Mouse (Mus musculus) liver, embryonic 16.5 days (tissue): ENCODE measurements around the gene Mrpl35. TPM values are rescaled to one million over a fixed set of nuclear protein-coding genes. Genes with fewer than 3 reads are reported as not detected.
A peak's percentile ranks its signal among the peaks of the same experiment; 100 is the strongest.

Experiments
- ATAC-seq: fragments of 200-750 bp; cut with Nextera tagmentation; 2 replicates; pipeline ENCODE4 v1.8.0; 2017; ENCODE audit warnings: low read depth, mild to moderate bottlenecking, moderate number of reproducible peaks, moderate library complexity
- H3K27ac ChIP-seq: fragments of 300-500 bp; sonication (generic); 2 replicates; pipeline ENCODE4 v1.5.1; 2014; ENCODE audit warnings: mild to moderate bottlenecking, low read length
- H3K27me3 ChIP-seq: fragments of 300-500 bp; sonication (generic); 2 replicates; pipeline ENCODE4 v1.6.1; 2014; ENCODE audit warnings: low read depth, low read length, mixed read lengths; ENCODE audit not compliant: control insufficient read depth, insufficient read depth
- H3K36me3 ChIP-seq: fragments of 300-500 bp; sonication (generic); 2 replicates; pipeline ENCODE4 v1.6.1; 2014; ENCODE audit warnings: mild to moderate bottlenecking; ENCODE audit not compliant: control insufficient read depth, insufficient read depth
- H3K4me1 ChIP-seq: fragments of 300-500 bp; sonication (generic); 2 replicates; pipeline ENCODE4 v1.6.1; 2014; ENCODE audit warnings: low read depth, low read length, mixed read lengths; ENCODE audit not compliant: control insufficient read depth
- H3K4me2 ChIP-seq: fragments of 300-500 bp; sonication (generic); 2 replicates; pipeline ENCODE4 v1.6.1; 2014; ENCODE audit warnings: low read depth, low read length, mixed read lengths
- H3K4me3 ChIP-seq: fragments of 300-500 bp; sonication (generic); 2 replicates; pipeline ENCODE4 v1.5.1; 2014; ENCODE audit warnings: low read depth, mild to moderate bottlenecking, low read length
- H3K9ac ChIP-seq: fragments of 300-500 bp; sonication (generic); 2 replicates; pipeline ENCODE4 v1.6.1; 2014; ENCODE audit warnings: low read depth, low read length
- H3K9me3 ChIP-seq: fragments of 300-500 bp; sonication (generic); replicated peaks from 2 replicates; pipeline ENCODE4 v1.6.1; 2016; ENCODE audit warnings: low read length; ENCODE audit not compliant: control insufficient read depth
- WGBS: fragments of 180-500 bp; shearing (Covaris S2); extraction: QIAGEN DNeasy Blood & Tissue Kit; methylation state at CpG from one replicate; pipeline ENCODE4 v1.1.7; 2014; ENCODE audit not compliant: insufficient replicate concordance; 5-methylcytosine and 5-hydroxymethylcytosine counted together
- polyA plus RNA-seq: library from polyadenylated mRNA; unstranded; fragments of >200 nt; fragmentation: Nextera tagmentation; extraction: Ambion mirVana; gene quantifications from 2 replicates; pipeline ENCODE4 v1.2.1, GENCODE M21; 2015

The Mrpl35 gene
- polyA plus RNA-seq, 1 experiment from 2014 or later: 51.1 TPM

DNA sequence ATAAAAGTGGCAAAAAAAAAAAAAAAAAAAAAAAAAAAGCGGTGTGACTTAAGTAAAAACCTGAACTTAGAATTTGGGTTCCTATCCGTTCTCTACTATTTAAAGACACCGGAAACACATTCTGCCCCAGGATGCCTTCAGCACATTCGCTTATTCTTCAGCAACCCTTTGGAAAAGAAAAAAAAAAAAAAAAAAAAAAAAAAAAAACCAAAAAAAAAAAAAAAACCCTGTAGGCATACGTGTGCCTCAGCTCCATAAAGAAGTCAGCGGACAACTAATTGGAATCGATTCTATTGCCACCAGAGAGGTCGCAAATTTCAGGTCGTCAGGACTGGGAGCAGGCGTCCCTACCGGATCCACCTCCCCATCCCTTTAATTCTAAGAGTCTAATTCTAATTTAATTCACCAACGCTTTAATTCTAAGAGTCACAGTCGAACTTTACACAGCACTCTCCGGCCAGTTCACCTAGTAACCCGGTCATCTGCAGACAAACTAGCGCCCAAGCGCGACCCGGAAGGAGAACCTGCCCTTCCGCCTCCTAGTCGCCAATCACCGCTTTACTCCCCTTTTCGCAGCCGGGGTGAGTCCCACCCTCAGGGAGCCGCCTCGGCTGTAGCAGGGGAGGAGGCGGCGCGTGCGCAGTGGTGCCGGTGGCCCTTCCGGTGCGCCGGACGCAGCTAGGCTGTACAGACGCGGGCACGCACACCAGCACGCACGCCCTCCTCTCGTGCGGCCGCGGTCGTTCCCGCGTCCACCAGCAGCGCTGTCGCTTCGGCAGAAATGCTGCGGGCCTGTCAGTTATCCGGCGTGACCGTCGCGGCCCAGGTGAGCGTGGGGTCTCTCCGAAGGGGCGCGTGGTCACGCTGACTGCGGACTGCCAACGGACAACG lies 4.2 kb upstream of the Mrpl35 start, which contains the start of gene Immt:
Gene Immt, plus strand, starts transcription at position 642 of the 891 bp plus-strand sequence.
- Histone ChIP-seq H3K9ac (peak within 1 kb of the TSS; percentile 94), H3K27ac (peak within 1 kb of the TSS; percentile 96), H3K4me1 (peaks cover 17% of the 10 kb centered on the region), H3K9me3 (no peaks in the 10 kb centered on the region), H3K4me2 (peak within 1 kb of the TSS; percentile 86), H3K36me3 (0 out of 2 replicates have a peak, but pooled peaks cover 2% of the 10 kb centered on the region), H3K4me3 (peak within 1 kb of the TSS; percentile 97), H3K27me3 (no peaks in the 10 kb centered on the region; the same call in 1 of the 2 replicates)
- peak; percentile 97 for ATAC-seq
- under 1% methylated on average over 64 of the region's 64 CpGs for WGBS

DNA sequence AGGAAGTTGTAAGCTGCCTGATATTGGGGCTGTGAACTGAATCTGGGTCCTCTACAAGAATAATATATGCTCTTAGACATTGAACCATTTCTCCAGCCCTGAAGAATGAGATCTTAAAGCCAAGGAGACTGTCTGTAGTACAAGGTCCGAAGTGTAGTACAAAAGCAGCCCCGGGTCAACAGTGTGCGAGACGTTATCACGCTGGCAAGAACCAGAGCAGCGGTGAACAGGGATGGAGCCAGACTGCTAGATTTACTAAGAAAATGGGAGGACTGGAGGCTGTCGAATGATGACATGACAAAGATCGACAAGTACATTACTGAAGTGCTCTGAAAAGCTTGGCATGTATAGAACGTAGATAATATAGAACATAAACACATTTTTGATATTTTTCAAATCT lies 3.0 kb upstream of the Mrpl35 start:
- H3K9ac ChIP-seq: no peak overlapping the region

DNA sequence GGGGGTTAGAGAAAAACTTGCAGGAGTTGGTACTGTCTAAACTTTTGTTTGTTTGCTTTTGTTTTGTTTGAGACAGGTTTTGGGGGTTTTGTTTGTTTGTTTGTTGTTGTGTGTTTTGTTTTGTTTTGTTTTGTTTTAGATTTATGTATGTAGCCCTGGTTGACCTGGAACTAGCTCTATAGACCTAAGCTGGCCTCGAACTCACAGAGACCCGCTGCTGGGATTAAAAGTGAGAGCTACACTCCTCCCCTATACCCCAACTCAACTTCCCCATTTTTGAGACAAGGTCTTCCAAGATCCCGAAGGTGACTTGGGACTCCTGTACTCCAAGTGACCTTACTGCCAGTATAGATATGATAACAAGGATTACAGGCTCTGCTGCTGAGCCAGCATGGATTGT lies 2.8 kb downstream of the Mrpl35 start:
- Histone ChIP-seq H3K27ac (no peak overlapping the region), H3K4me3 (peak overlapping the region; percentile 88), H3K9me3 (no peaks in the 10 kb centered on the region), H3K4me1 (peaks cover 25% of the 10 kb centered on the region), H3K9ac (peak overlapping the region; percentile 46), H3K27me3 (no peaks in the 10 kb centered on the region; the same call in 1 of the 2 replicates), H3K4me2 (peak overlapping the region; percentile 81), H3K36me3 (no peaks in the 10 kb centered on the region)
- 5% methylated on average over 3 of the region's 3 CpGs for WGBS
- no peak for ATAC-seq

More for the DNA sequence above, 3.0 kb upstream of the Mrpl35 start:
- no peaks in the 10 kb centered on the region for H3K9me3 ChIP-seq
- H3K4me2 ChIP-seq: peak overlapping the region; percentile 86
- H3K27me3 ChIP-seq: no peaks in the 10 kb centered on the region; the same call in 1 of the 2 replicates
- H3K4me1 ChIP-seq: peaks cover 17% of the 10 kb centered on the region
- H3K36me3 ChIP-seq: 0 out of 2 replicates have a peak, but pooled peaks cover under 1% of the 10 kb centered on the region
- ATAC-seq: no peak
- no peak overlapping the region for H3K27ac ChIP-seq
- 82% methylated on average over 9 of the region's 9 CpGs for WGBS
- no peak overlapping the region for H3K4me3 ChIP-seq

DNA sequence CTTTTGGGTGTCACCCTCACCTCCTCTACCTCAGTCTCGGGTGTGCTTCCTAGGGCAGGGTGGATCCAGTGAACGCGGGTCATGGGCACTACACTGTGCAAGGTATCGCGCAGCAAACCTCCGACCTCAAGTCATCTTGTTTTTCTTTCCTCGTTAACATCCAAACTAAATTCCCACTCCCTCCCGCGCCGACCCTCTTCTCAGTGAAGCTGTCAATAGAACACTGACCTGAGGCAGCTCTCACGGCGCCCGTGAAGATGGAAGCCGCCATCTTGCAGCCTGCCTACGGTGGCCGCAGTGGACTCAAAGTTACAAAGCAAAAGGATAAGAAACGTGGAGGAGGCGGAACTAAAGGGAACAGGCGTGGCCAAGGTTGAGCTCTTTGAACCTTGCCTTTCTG lies 3.3 kb downstream of the Mrpl35 start:
- Histone ChIP-seq H3K9ac (peak overlapping the region; percentile 71), H3K27ac (peak overlapping the region; percentile 74), H3K9me3 (no peaks in the 10 kb centered on the region), H3K4me2 (peak overlapping the region; percentile 81), H3K36me3 (peaks cover 1% of the 10 kb centered on the region; the same call in 1 of the 2 replicates), H3K4me3 (peak overlapping the region; percentile 88), H3K4me1 (peaks cover 25% of the 10 kb centered on the region), H3K27me3 (no peaks in the 10 kb centered on the region; the same call in 1 of the 2 replicates)
- under 1% methylated on average over 19 of the region's 19 CpGs for WGBS
- peak; percentile 91 for ATAC-seq

DNA sequence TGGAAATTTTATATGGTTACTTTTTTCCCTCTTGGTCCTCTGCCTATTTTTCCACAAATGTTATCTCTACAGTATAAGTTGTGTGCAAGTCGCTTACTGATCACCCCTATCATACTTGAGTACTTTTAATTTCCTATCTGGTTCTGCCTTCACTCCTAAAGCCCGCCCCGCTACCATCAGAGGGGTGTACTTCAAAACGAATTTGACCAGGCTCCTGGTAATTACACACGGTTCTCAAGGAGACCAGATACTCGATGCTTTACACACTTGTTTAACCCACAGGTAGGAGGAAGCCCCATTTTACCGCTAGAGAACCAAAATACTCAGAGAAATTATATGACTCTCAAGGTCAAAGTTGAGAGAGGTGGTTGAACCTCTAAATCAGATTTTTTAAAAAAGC lies 3.7 kb downstream of the Mrpl35 start:
- under 1% methylated on average over 7 of the region's 7 CpGs for WGBS
- Histone ChIP-seq H3K27me3 (no peaks in the 10 kb centered on the region; the same call in 1 of the 2 replicates), H3K9me3 (no peaks in the 10 kb centered on the region), H3K4me3 (peak overlapping the region; percentile 88), H3K4me1 (peaks cover 25% of the 10 kb centered on the region), H3K9ac (peak overlapping the region; percentile 71), H3K36me3 (peaks cover 5% of the 10 kb centered on the region), H3K27ac (peak overlapping the region; percentile 74), H3K4me2 (peak overlapping the region; percentile 81)
- peak; percentile 50 for ATAC-seq

DNA sequence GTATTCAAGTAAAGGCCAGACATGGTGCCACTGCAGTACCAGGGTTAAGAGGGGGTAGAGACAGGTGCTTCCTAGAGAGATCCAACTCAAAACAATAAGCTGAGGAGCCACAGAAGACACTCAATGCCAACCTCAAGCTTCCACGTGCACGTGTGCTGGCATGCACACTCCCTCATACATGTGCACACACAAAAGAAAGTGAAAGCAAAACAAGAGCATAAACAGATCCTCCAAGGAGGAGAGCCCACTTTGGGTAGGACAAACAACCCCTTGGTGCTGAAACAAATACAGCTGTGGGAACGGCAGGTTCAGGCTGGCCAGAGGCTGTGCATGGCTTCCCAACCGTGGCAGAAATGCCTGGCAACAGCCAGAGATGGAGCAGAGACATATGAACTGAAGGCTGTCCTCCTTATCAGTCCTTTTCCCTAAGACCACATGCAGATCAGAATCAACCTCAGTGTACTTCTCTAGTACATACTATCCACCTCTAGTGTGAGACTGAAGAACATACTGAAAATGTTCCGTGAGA lies 6.9 kb downstream of the Mrpl35 start:
- ATAC-seq: no peak
- 0 out of 2 replicates have a peak overlapping the region, but pooled peaks have one; percentile 7 for H3K4me2 ChIP-seq
- H3K4me1 ChIP-seq: peaks cover 27% of the 10 kb centered on the region
- no peak overlapping the region for H3K4me3 ChIP-seq
- peaks cover 29% of the 10 kb centered on the region for H3K36me3 ChIP-seq
- no peaks in the 10 kb centered on the region for H3K27me3 ChIP-seq
- H3K9ac ChIP-seq: no peak overlapping the region
- H3K27ac ChIP-seq: no peak overlapping the region
- WGBS: 68% methylated on average over 5 of the region's 5 CpGs
- H3K9me3 ChIP-seq: no peaks in the 10 kb centered on the region

DNA sequence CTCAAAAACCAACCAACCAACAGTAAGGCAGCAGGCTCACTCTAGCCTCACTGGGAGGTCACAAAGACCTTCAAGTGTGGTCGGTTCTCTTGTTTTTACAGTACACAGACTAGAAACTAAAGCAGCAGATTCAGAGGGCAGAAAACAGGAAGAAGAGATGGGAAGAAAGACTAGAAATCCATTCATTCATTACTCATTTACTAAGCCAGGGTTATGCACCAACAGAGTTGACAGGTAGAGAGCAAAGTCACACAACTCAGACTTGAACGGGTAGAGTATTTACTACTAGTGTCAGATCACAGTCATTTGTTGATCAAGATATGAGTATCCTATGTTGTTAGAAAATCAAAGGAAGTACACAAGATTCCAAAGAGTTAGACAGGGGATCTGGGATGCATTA lies 13.9 kb downstream of the Mrpl35 start:
- H3K4me1 ChIP-seq: peaks cover 3% of the 10 kb centered on the region
- no peaks in the 10 kb centered on the region for H3K27me3 ChIP-seq
- H3K9ac ChIP-seq: no peak overlapping the region
- no peaks in the 10 kb centered on the region for H3K9me3 ChIP-seq
- no peak overlapping the region; the same call in 1 of the 2 replicates for H3K27ac ChIP-seq
- 36% methylated on average over 2 of the region's 2 CpGs for WGBS
- no peak overlapping the region for H3K4me2 ChIP-seq
- peaks cover 25% of the 10 kb centered on the region for H3K36me3 ChIP-seq
- ATAC-seq: peak; percentile 72
- H3K4me3 ChIP-seq: no peak overlapping the region

DNA sequence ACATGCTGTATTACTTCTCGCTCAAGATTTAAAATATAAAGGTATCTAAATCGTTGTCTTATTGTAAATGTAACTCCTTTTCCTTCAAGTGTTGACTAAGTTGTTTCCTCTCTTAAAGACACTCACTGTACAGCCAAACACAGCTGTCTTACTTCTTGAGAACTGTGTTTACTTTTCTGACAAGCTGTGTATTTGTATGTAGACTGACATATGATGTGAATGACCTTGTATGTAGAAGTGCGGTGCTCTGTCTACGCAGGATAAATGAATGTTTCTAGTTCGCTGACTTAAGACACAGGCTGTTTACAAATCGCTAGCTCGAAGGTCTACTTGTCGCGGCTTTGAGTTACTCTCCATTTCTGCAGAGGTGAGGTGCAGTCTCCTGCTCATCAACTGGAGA lies 16.9 kb downstream of the Mrpl35 start:
- Histone ChIP-seq H3K4me1 (no peaks in the 10 kb centered on the region; the same call in 1 of the 2 replicates), H3K36me3 (peaks cover 4% of the 10 kb centered on the region; the same call in 1 of the 2 replicates), H3K27ac (no peak overlapping the region), H3K27me3 (no peaks in the 10 kb centered on the region), H3K4me2 (no peak overlapping the region), H3K9ac (no peak overlapping the region), H3K4me3 (no peak overlapping the region), H3K9me3 (no peaks in the 10 kb centered on the region)
- ATAC-seq: no peak
- 82% methylated on average over 9 of the region's 9 CpGs for WGBS
